Mouse (Mus musculus) kidney, adult 2 months (tissue): ENCODE measurements around the gene Ercc2.

Experiments
- CTCF ChIP-seq: fragments of 200-500 bp; conservative IDR thresholded peaks from 2 replicates; pipeline ENCODE4 v1.5.1; 2011; ENCODE audit warnings: low read depth, mild to moderate bottlenecking, control low read depth, low read length, moderate library complexity, mixed read lengths; ENCODE audit not compliant: insufficient read depth, insufficient read length
- POLR2A ChIP-seq: fragments of 200-500 bp; IDR thresholded peaks from one replicate; pipeline ENCODE4 v1.6.1; 2011; ENCODE audit warnings: low read depth, low read length, control low read depth

DNA sequence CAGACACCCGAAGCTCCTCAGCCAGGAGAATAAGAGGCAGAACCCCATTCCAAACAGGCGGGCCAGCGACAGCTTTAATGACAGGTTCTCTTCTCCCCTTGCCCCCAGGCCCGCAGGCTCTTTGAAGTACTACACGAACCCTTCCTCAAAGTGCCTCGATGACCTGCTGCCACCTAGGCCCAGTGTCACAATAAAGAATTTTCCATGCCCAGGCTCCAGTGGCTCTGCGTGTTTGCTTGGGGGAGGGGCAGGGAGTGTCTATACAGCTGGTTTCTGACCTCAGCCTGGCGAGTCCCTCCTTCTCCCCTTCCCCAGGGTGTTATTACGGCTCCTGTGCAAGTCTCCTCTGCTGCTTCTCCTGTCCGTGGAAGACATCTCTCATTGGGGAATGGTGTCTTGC is 25.5 kb upstream of the Ercc2 start:
- no peak for TF ChIP-seq CTCF
- TF ChIP-seq POLR2A: no peak
